In genomic region chr7:46795287-46796205, GRCm38 (mm10) we compare ENCODE assay signal across 7 mouse cellular contexts. TPM values are rescaled to one million over a fixed set of nuclear protein-coding genes. Genes with fewer than 3 reads are reported as not detected.
DNase-seq lines count a peak whose midpoint lies in the region; ATAC-seq lines count a peak whose summit lies in the region.

Hps5 (minus strand) TSS chr7:46796064.
Gtf2h1 (plus strand) TSS chr7:46796103.

- peak within 1 kb of the TSS; percentile 85 for H3K4me2 ChIP-seq in embryonic facial prominence, embryonic 11.5 days (ENCODE audit: low read depth, low read length)
- peak within 1 kb of the TSS; percentile 80 for H3K4me2 ChIP-seq in limb, embryonic 11.5 days (ENCODE audit: low read depth, severe bottlenecking)
- H3K4me2 ChIP-seq in midbrain, embryonic 14.5 days (ENCODE audit: low read length): peak within 1 kb of the TSS; percentile 93

- no peaks in the 10 kb centered on the region for H3K36me3 ChIP-seq in embryonic facial prominence, embryonic 11.5 days (replicated peaks; ENCODE audit: control insufficient read depth, insufficient read depth, low read depth, low read length)
- H3K36me3 ChIP-seq in limb, embryonic 11.5 days (ENCODE audit: control insufficient read depth, insufficient read depth, low read length): no peaks in the 10 kb centered on the region
- peaks cover 16% of the 10 kb centered on the region; the same call in 1 of the 2 replicates for H3K36me3 ChIP-seq in midbrain, embryonic 14.5 days (ENCODE audit: control insufficient read depth, insufficient read depth, low read length)

- no peaks in the 10 kb centered on the region for H3K9me3 ChIP-seq in embryonic facial prominence, embryonic 11.5 days (replicated peaks; ENCODE audit: control insufficient read depth, low read length)
- no peaks in the 10 kb centered on the region for H3K9me3 ChIP-seq in limb, embryonic 11.5 days (ENCODE audit: control insufficient read depth, low read length)
- H3K9me3 ChIP-seq in midbrain, embryonic 14.5 days (ENCODE audit: control insufficient read depth, low read length): no peaks in the 10 kb centered on the region

- ATAC-seq in embryonic facial prominence, embryonic 11.5 days (replicated peaks; ENCODE audit: insufficient number of reproducible peaks, low FRiP score, low TSS enrichment, low read depth): peak; percentile 97
- peak; percentile 98 for ATAC-seq in limb, embryonic 11.5 days (ENCODE audit: insufficient number of reproducible peaks, low FRiP score, low TSS enrichment, low read depth)
- ATAC-seq in midbrain, embryonic 14.5 days (ENCODE audit: low FRiP score, low TSS enrichment): peak; percentile 98

- under 1% methylated on average over 73 of the region's 75 CpGs for WGBS in embryonic facial prominence, embryonic 11.5 days
- under 1% methylated on average over 64 of the region's 75 CpGs for WGBS in limb, embryonic 11.5 days
- WGBS in midbrain, embryonic 14.5 days: 1% methylated on average over 75 of the region's 75 CpGs

- H3K9ac ChIP-seq in embryonic facial prominence, embryonic 11.5 days (replicated peaks; ENCODE audit: low read length): peak within 1 kb of the TSS; percentile 89
- H3K9ac ChIP-seq in limb, embryonic 11.5 days (ENCODE audit: low read length): peak within 1 kb of the TSS; percentile 96
- H3K9ac ChIP-seq in midbrain, embryonic 14.5 days (replicated peaks; ENCODE audit: low read length): peak within 1 kb of the TSS; percentile 88

- peak; percentile 100 for DNase-seq in adrenal gland, postnatal 14 days
- peak; percentile 97 for DNase-seq in embryonic facial prominence, embryonic 11.5 days (ENCODE audit: low spot score)
- peak; percentile 100 for DNase-seq in heart, adult 11 months
- peak; percentile 99 for DNase-seq in kidney, adult 18-20 months
- peak; percentile 99 for DNase-seq in limb, embryonic 11.5 days (ENCODE audit: low spot score)
- peak; percentile 98 for DNase-seq in midbrain, embryonic 14.5 days
- peak; percentile 98 to 99 for DNase-seq in spleen, adult 18-20 months

- no peaks in the 10 kb centered on the region for H3K27me3 ChIP-seq in embryonic facial prominence, embryonic 11.5 days (ENCODE audit: control insufficient read depth, insufficient read depth, low read length)
- no peaks in the 10 kb centered on the region for H3K27me3 ChIP-seq in limb, embryonic 11.5 days (ENCODE audit: control insufficient read depth, insufficient read depth, low read length)
- H3K27me3 ChIP-seq in midbrain, embryonic 14.5 days (ENCODE audit: control insufficient read depth, insufficient read depth, low read length): no peaks in the 10 kb centered on the region

- peak within 1 kb of the TSS; percentile 93 for H3K4me3 ChIP-seq in embryonic facial prominence, embryonic 11.5 days (ENCODE audit: low read depth, low read length)
- H3K4me3 ChIP-seq in limb, embryonic 11.5 days (ENCODE audit: low read depth, low read length): peak within 1 kb of the TSS; percentile 91
- H3K4me3 ChIP-seq in midbrain, embryonic 14.5 days (replicated peaks; ENCODE audit: low read depth, low read length): peak within 1 kb of the TSS; percentile 96

- H3K27ac ChIP-seq in embryonic facial prominence, embryonic 11.5 days (replicated peaks; ENCODE audit: low read depth, low read length): peak within 1 kb of the TSS; percentile 67
- peak within 1 kb of the TSS; percentile 70 for H3K27ac ChIP-seq in limb, embryonic 11.5 days (replicated peaks; ENCODE audit: low read depth, low read length)
- peak within 1 kb of the TSS; percentile 91 for H3K27ac ChIP-seq in midbrain, embryonic 14.5 days (replicated peaks; ENCODE audit: low read depth, low read length)

- H3K4me1 ChIP-seq in embryonic facial prominence, embryonic 11.5 days (ENCODE audit: control insufficient read depth, insufficient read depth, low read length): no peaks in the 10 kb centered on the region; the same call in 1 of the 2 replicates
- peaks cover 4% of the 10 kb centered on the region; the same call in 1 of the 2 replicates for H3K4me1 ChIP-seq in limb, embryonic 11.5 days (ENCODE audit: control insufficient read depth, insufficient read depth, low read length)
- H3K4me1 ChIP-seq in midbrain, embryonic 14.5 days (ENCODE audit: control insufficient read depth, insufficient read depth, low read length): peaks cover 22% of the 10 kb centered on the region

RNA-seq across cellular contexts. Expression of gene Hps5, which starts in this region (rescaled TPM):
- 18.7 and 19.0 TPM in 2 replicates for total RNA-seq in adrenal gland, postnatal 14 days (2021)
- 14.8 and 18.8 TPM in 2 replicates for polyA plus RNA-seq in embryonic facial prominence, embryonic 11.5 days (2014; fragmentation: Nextera tagmentation; extraction: Ambion mirVana)
- polyA plus RNA-seq in limb, embryonic 11.5 days (2014; fragmentation: Nextera tagmentation; extraction: Ambion mirVana): 18.6 and 21.3 TPM in 2 replicates
- 11.3 and 13.8 TPM in 2 replicates for polyA plus RNA-seq in midbrain, embryonic 14.5 days (2014; fragmentation: Nextera tagmentation; extraction: Ambion mirVana)

RNA-seq across cellular contexts. Expression of gene Gtf2h1, which starts in this region (rescaled TPM):
- 41.1 and 41.3 TPM in 2 replicates for total RNA-seq in adrenal gland, postnatal 14 days (2021)
- polyA plus RNA-seq in embryonic facial prominence, embryonic 11.5 days (2014; fragmentation: Nextera tagmentation; extraction: Ambion mirVana): 60.2 and 64.0 TPM in 2 replicates
- 51.0 and 51.6 TPM in 2 replicates for polyA plus RNA-seq in limb, embryonic 11.5 days (2014; fragmentation: Nextera tagmentation; extraction: Ambion mirVana)
- polyA plus RNA-seq in midbrain, embryonic 14.5 days (2014; fragmentation: Nextera tagmentation; extraction: Ambion mirVana): 38.1 and 47.2 TPM in 2 replicates

Comparison
In these comparisons a context has a peak if more than half of its experiments do, and no peak if none do; other contexts are left out.
1. Peak in every context shown above with its lines: DNase-seq, ATAC-seq, H3K4me3 ChIP-seq and H3K27ac ChIP-seq.